Mouse (Mus musculus): ENCODE results near the gene Tex37.

- TF ChIP-seq POLR2A (IDR thresholded peaks at IDR 0.05; ENCODE audit: low read depth, low read length) (no peak), CTCF (IDR thresholded peaks at IDR 0.05; ENCODE audit: extremely low read depth, insufficient read depth, insufficient read length, insufficient replicate concordance) (no peak)
These were observed 6.9 kb downstream of the Tex37 start for GRCm38 (mm10) chr6:70911668-70912395.
